Comparison of ENCODE assay signal across 24 mouse cellular contexts in the genomic region with DNA sequence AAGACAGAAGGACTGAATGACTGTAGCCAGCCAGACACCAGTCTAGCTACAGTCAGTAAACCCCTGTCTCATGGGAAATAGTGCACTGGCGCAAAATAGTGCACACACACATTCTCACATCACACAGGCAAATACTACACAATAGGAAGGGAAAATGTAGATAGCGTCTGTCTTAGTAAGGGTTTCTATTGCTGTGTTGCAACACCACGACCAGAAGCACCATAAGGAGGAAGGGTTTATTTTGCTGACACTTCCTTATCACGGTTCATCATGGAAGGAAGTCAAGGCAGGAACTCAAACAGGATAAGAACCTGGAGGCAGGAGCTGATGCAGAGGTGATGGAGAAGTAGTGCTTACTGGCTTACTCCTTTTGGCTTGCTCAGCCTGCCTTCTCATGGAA. TPM values are rescaled to one million over a fixed set of nuclear protein-coding genes. Genes with fewer than 3 reads are reported as not detected.
DNase-seq lines count a peak whose midpoint lies in the region; ATAC-seq and TF ChIP-seq lines count a peak whose summit lies in the region.
"Had no signal": no experiment of that assay in that cellular context is flagged by ENCODE, and none has a peak within 500 bp of the region (broad histone marks: within the 10 kb centered on the region; RNA-seq: fewer than 3 reads in every experiment).

No protein-coding gene starts in this region.

- WGBS in forebrain, postnatal 0 days, result 82% methylated on average over 4 of the region's 4 CpGs
- WGBS in forebrain, embryonic 16.5 days, result 84% methylated on average over 4 of the region's 4 CpGs
- WGBS in heart, embryonic 16.5 days, result 58% methylated on average over 4 of the region's 4 CpGs

- no peak for DNase-seq in forebrain, postnatal 0 days
- no peak for DNase-seq in heart, postnatal 4 days
- DNase-seq in left cerebral cortex, postnatal 14 days (ENCODE audit: low spot score in 2 of 2), result no peak
- no peak for DNase-seq in lung, postnatal 36 days
- DNase-seq: adrenal gland, adult 8-10 months; cerebellum, adult 2 months; cerebellum, postnatal 25 days; gastrocnemius, postnatal 14 days; kidney, adult 9 months; kidney, postnatal 10 days; layer of hippocampus, postnatal 36 days; lung, adult 18-20 months; midbrain, embryonic 14.5 days; right cerebral cortex, postnatal 25 days had no signal

- no peak overlapping the region for H3K9ac ChIP-seq in forebrain, postnatal 0 days
- H3K9ac ChIP-seq in forebrain, embryonic 16.5 days (replicated peaks; ENCODE audit: low read depth, low read length), result no peak overlapping the region
- H3K9ac ChIP-seq in heart, embryonic 16.5 days (ENCODE audit: low read length), result no peak overlapping the region
- H3K9ac ChIP-seq: forebrain, embryonic 12.5 days; stomach, embryonic 15.5 days had no signal

- H3K27ac ChIP-seq in forebrain, postnatal 0 days (ENCODE audit: low read depth, low read length), result peak overlapping the region; percentile 9; the same call in 1 of the 2 replicates
- H3K27ac ChIP-seq in forebrain, embryonic 16.5 days (ENCODE audit: low read length), result no peak overlapping the region
- H3K27ac ChIP-seq in heart, embryonic 16.5 days (ENCODE audit: low read length), result no peak overlapping the region
- H3K27ac ChIP-seq: forebrain, embryonic 12.5 days; macrophage; stomach, embryonic 15.5 days had no signal

- peaks cover 6% of the 10 kb centered on the region for H3K4me1 ChIP-seq in forebrain, postnatal 0 days (ENCODE audit: insufficient read depth)
- 0 out of 2 replicates have a peak, but pooled peaks cover 2% of the 10 kb centered on the region for H3K4me1 ChIP-seq in forebrain, embryonic 16.5 days (replicated peaks; ENCODE audit: control insufficient read depth, insufficient read depth, low read length)
- peaks cover 20% of the 10 kb centered on the region for H3K4me1 ChIP-seq in heart, embryonic 16.5 days (ENCODE audit: control insufficient read depth, insufficient read depth, low read length)
- H3K4me1 ChIP-seq: stomach, embryonic 15.5 days had no signal

- H3K4me2 ChIP-seq in forebrain, postnatal 0 days (ENCODE audit: low read depth), result no peak overlapping the region
- H3K4me2 ChIP-seq in forebrain, embryonic 16.5 days (ENCODE audit: low read length), result no peak overlapping the region
- H3K4me2 ChIP-seq in heart, embryonic 16.5 days (ENCODE audit: low read depth, low read length), result no peak overlapping the region
- H3K4me2 ChIP-seq: forebrain, embryonic 12.5 days; stomach, embryonic 15.5 days had no signal

- H3K27me3 ChIP-seq in forebrain, postnatal 0 days (ENCODE audit: insufficient read depth, low read length), result no peaks in the 10 kb centered on the region
- H3K27me3 ChIP-seq in forebrain, embryonic 16.5 days (replicated peaks; ENCODE audit: control insufficient read depth, insufficient read depth, low read length), result no peaks in the 10 kb centered on the region
- H3K27me3 ChIP-seq in heart, embryonic 16.5 days (ENCODE audit: control insufficient read depth, insufficient read depth, low read length), result no peaks in the 10 kb centered on the region
- H3K27me3 ChIP-seq: forebrain, embryonic 12.5 days; stomach, embryonic 15.5 days had no signal

- no peak overlapping the region for H3K4me3 ChIP-seq in forebrain, postnatal 0 days (ENCODE audit: low read depth, low read length)
- H3K4me3 ChIP-seq in forebrain, embryonic 16.5 days (replicated peaks; ENCODE audit: low read length), result no peak overlapping the region
- H3K4me3 ChIP-seq in heart, embryonic 16.5 days (ENCODE audit: low read length), result no peak overlapping the region
- H3K4me3 ChIP-seq: forebrain, embryonic 12.5 days; stomach, embryonic 15.5 days had no signal

- intact Hi-C loops in left cerebral cortex, postnatal 14 days (cut with DNase I), result loop anchor here (5.0 kb wide), 1 partner anchor 37 kb away; no protein-coding TSS in a partner anchor

- H3K36me3 ChIP-seq in forebrain, postnatal 0 days (ENCODE audit: insufficient read depth), result no peaks in the 10 kb centered on the region
- H3K36me3 ChIP-seq in forebrain, embryonic 16.5 days (ENCODE audit: control insufficient read depth, insufficient read depth), result no peaks in the 10 kb centered on the region
- H3K36me3 ChIP-seq in heart, embryonic 16.5 days (ENCODE audit: control insufficient read depth, insufficient read depth), result no peaks in the 10 kb centered on the region
- H3K36me3 ChIP-seq: forebrain, embryonic 12.5 days; G1E; stomach, embryonic 15.5 days had no signal

- ATAC-seq in forebrain, postnatal 0 days, result no peak
- no peak for ATAC-seq in forebrain, embryonic 16.5 days
- peak; percentile 32; the same call in 1 of the 2 replicates for ATAC-seq in heart, embryonic 16.5 days (replicated peaks; ENCODE audit: extremely low read depth, insufficient read depth, low FRiP score)
- peak; percentile 58 for ATAC-seq in granulocyte monocyte progenitor cell, adult 5-6 weeks (replicated peaks; ENCODE audit: poor library complexity, severe bottlenecking)
- ATAC-seq: hindbrain, embryonic 16.5 days; lung, postnatal 0 days had no signal

- H3K9me3 ChIP-seq in forebrain, postnatal 0 days (ENCODE audit: low read length), result no peaks in the 10 kb centered on the region
- H3K9me3 ChIP-seq in forebrain, embryonic 16.5 days (ENCODE audit: control insufficient read depth, low read length), result no peaks in the 10 kb centered on the region
- no peaks in the 10 kb centered on the region for H3K9me3 ChIP-seq in heart, embryonic 16.5 days (replicated peaks; ENCODE audit: control insufficient read depth, low read length)
- H3K9me3 ChIP-seq: forebrain, embryonic 12.5 days; stomach, embryonic 15.5 days had no signal

- no peak for TF ChIP-seq CTCF in forebrain, postnatal 0 days (IDR thresholded peaks at IDR 0.05; ENCODE audit: low read depth)

RNA-seq across cellular contexts. Expression of a gene that starts 14.5 kb away (rescaled TPM):
- 43.9 and 53.0 TPM in 2 replicates for total RNA-seq in forebrain, postnatal 0 days (2014; rRNA removed)
- 9.9 and 16.4 TPM in 2 replicates for polyA plus RNA-seq in forebrain, postnatal 0 days (2015; fragmentation: Nextera tagmentation; extraction: Ambion mirVana)
- polyA plus RNA-seq in forebrain, embryonic 16.5 days (2015; fragmentation: Nextera tagmentation; extraction: Ambion mirVana), result 35.7 and 36.2 TPM in 2 replicates
- 6.3 and 7.2 TPM in 2 replicates for polyA plus RNA-seq in heart, embryonic 16.5 days (2015; fragmentation: Nextera tagmentation; extraction: Ambion mirVana)
- total RNA-seq in heart, postnatal 4 days (2021), result 10 to 100 TPM; 38.9 to 40.6 TPM
- not detected in 2 replicates for total RNA-seq in granulocyte monocyte progenitor cell, adult 5-6 weeks (2014; fragmentation: Nextera tagmentation)
- total RNA-seq in granulocyte monocyte progenitor cell, adult 5-6 weeks (2017), result 0.09 and 0.10 TPM in 2 replicates
- 10 to 100 TPM; 80.0 to 80.2 TPM for total RNA-seq in left cerebral cortex, postnatal 14 days (2021)
- total RNA-seq: monocyte, adult 5-6 weeks had no signal

Comparison
In these comparisons a context has a peak if more than half of its experiments do, and no peak if none do; other contexts are left out.
1. ATAC-seq: peak in heart, embryonic 16.5 days (single experiment) and granulocyte monocyte progenitor cell, adult 5-6 weeks (single experiment); none in forebrain, postnatal 0 days (single experiment) and forebrain, embryonic 16.5 days (single experiment).
2. RNA of a gene that starts 14.5 kb away (total RNA-seq): 80.0 to 80.2 TPM in left cerebral cortex, postnatal 14 days, 43.9 to 53.0 TPM in forebrain, postnatal 0 days and 38.9 to 40.6 TPM in heart, postnatal 4 days; 0.09 to 0.10 TPM in granulocyte monocyte progenitor cell, adult 5-6 weeks; every median in the first group is over 10 times any median in the second.